Mouse (Mus musculus) testis, adult 2 months (tissue): Measurements from ENCODE around the gene Dctn2.

Experiments used
- CTCF ChIP-seq: fragments of 200-500 bp; IDR thresholded peaks from 2 replicates; pipeline ENCODE4 v1.5.1; 2012; ENCODE audit warnings: low read depth, mild to moderate bottlenecking, inconsistent platforms, low read length, moderate library complexity; ENCODE audit not compliant: control insufficient read depth, insufficient read depth, insufficient replicate concordance
- POLR2A ChIP-seq: fragments of 200-500 bp; IDR thresholded peaks from 2 replicates; pipeline ENCODE4 v1.6.1; 2012; ENCODE audit warnings: low read depth, mild to moderate bottlenecking, inconsistent platforms, low read length, moderate library complexity; ENCODE audit not compliant: control insufficient read depth

DNA sequence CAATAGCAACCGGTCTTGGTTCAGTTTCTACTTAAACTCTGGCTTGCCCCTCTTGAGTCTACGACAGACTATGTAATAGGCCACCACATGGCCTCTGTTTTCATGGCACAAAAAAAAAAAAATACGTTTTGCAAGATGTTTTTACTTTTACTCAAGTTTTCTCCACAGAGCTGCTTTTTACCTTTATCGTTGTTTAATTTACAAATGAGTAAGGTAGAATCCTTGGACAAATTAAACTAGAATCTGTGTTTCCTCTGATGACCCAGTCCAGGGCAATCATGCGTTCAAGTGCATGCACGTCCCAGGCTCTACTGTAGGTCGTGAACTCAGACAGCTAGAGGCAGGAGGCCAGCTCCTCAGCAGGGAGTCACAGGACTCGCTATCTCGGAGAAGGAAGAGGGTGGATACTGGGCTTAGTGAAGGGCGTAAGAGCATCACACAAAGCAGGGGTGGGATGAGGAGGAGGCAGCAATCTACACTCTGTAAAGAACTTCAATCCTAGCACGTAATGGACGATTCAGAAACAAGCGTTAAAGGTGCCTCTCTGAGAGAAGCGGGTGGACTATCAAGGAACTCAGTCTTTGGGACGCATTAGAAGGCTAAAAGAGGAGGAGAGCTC lies 23.5 kb downstream of the Dctn2 start:
- no peak for TF ChIP-seq CTCF
- TF ChIP-seq POLR2A = no peak
